Mouse (Mus musculus) CH12.LX (cell line): ENCODE data around the gene Trex1. TPM values are rescaled to one million over a fixed set of nuclear protein-coding genes. Genes with fewer than 3 reads are reported as not detected.

Source experiments
- DNase-seq: peaks from one replicate; pipeline ENCODE4 v3.0.0-alpha.2; 2013; ENCODE audit errors: extremely low read depth
- H3K27ac ChIP-seq: 2 replicates; pipeline ENCODE4 v1.5.1; 2012; ENCODE audit warnings: low read depth, mild to moderate bottlenecking, control low read depth, moderate library complexity; ENCODE audit not compliant: insufficient read depth
- H3K27me3 ChIP-seq: replicated peaks from 2 replicates; pipeline ENCODE3; 2012; ENCODE audit warnings: inconsistent platforms
- H3K36me3 ChIP-seq, 2 experiments: replicated peaks in 1 of 2; 2 replicates each; pipeline versions ENCODE3 to v1.6.1; 2012; ENCODE audit warnings: inconsistent platforms in 1 of 2, low read length in 1 of 2, mild to moderate bottlenecking in 1 of 2, mixed read lengths in 1 of 2, moderate library complexity in 1 of 2; ENCODE audit not compliant: control insufficient read depth in 1 of 2, insufficient read depth in 1 of 2
- H3K4me1 ChIP-seq, 2 experiments: 2 replicates each; pipeline ENCODE4 v1.6.1; 2012; ENCODE audit warnings: inconsistent platforms in 1 of 2, moderate library complexity in 1 of 2; ENCODE audit not compliant: insufficient read depth in 2 of 2, control insufficient read depth in 1 of 2
- H3K4me2 ChIP-seq: 2 replicates; pipeline ENCODE4 v1.6.1; 2012; ENCODE audit warnings: low read depth, mild to moderate bottlenecking, control low read depth; ENCODE audit not compliant: poor library complexity, insufficient read depth, severe bottlenecking
- H3K4me3 ChIP-seq, 3 experiments: fragments of 150-350 bp in 1 of 3; sonication (generic) in 1 of 3; replicated peaks in 1 of 3; 2 replicates each; pipeline versions ENCODE3 to v1.5.1; 2011 to 2012; ENCODE audit warnings: low read depth in 2 of 3, low read length in 2 of 3, mild to moderate bottlenecking in 2 of 3, moderate library complexity in 2 of 3, control low read depth in 1 of 3, improper control_type of control experiment in 1 of 3, inconsistent platforms in 1 of 3, mixed read lengths in 1 of 3; ENCODE audit not compliant: poor library complexity in 1 of 3
- H3K79me2 ChIP-seq: replicated peaks from 2 replicates; pipeline ENCODE4 v1.6.1; 2012; ENCODE audit warnings: mild to moderate bottlenecking, moderate library complexity; ENCODE audit not compliant: control insufficient read depth, poor library complexity, insufficient read depth, severe bottlenecking; ENCODE audit errors: extremely low read depth
- H3K9ac ChIP-seq: 2 replicates; pipeline ENCODE4 v1.6.1; 2012; ENCODE audit warnings: low read depth, mild to moderate bottlenecking, control low read depth, moderate library complexity; ENCODE audit not compliant: insufficient read depth
- H3K9me3 ChIP-seq: replicated peaks from 2 replicates; pipeline ENCODE3; 2012; ENCODE audit warnings: low read length, inconsistent platforms, mixed read lengths
- BHLHE40 ChIP-seq: IDR thresholded peaks from 2 replicates; pipeline ENCODE4 v1.6.1; 2011; ENCODE audit warnings: mild to moderate bottlenecking, low read depth, low read length, improper control_type of control experiment
- CHD1 ChIP-seq: IDR thresholded peaks from 2 replicates; pipeline ENCODE4 v1.6.1; 2012; ENCODE audit warnings: low read depth, low read length, improper control_type of control experiment, inconsistent platforms
- E2F4 ChIP-seq: IDR thresholded peaks from 2 replicates; pipeline ENCODE4 v1.6.1; 2011; ENCODE audit warnings: low read depth, low read length, improper control_type of control experiment; ENCODE audit not compliant: insufficient replicate concordance
- ELF1 ChIP-seq: IDR thresholded peaks from 2 replicates; pipeline ENCODE4 v1.6.1; 2014; ENCODE audit warnings: low read depth, mild to moderate bottlenecking, inconsistent platforms, low read length, improper control_type of control experiment
- ETS1 ChIP-seq: conservative IDR thresholded peaks from 2 replicates; pipeline ENCODE4 v1.6.1; 2012; ENCODE audit warnings: low read depth, mild to moderate bottlenecking, inconsistent platforms, low read length, improper control_type of control experiment, moderate library complexity
- HCFC1 ChIP-seq: IDR thresholded peaks from 2 replicates; pipeline ENCODE4 v1.6.1; 2012; ENCODE audit warnings: low read depth, mild to moderate bottlenecking, inconsistent platforms, low read length, improper control_type of control experiment
- IRF4 ChIP-seq: IDR thresholded peaks from 2 replicates; pipeline ENCODE4 v1.6.1; 2014; ENCODE audit warnings: low read depth, mild to moderate bottlenecking, inconsistent platforms, low read length, improper control_type of control experiment
- JUND ChIP-seq: conservative IDR thresholded peaks from 2 replicates; pipeline ENCODE4 v1.6.1; 2011; ENCODE audit warnings: low read depth, low read length, improper control_type of control experiment
- MAFK ChIP-seq: IDR thresholded peaks from 2 replicates; pipeline ENCODE4 v1.6.1; 2011; ENCODE audit warnings: low read length, improper control_type of control experiment; ENCODE audit not compliant: insufficient replicate concordance
- MXI1 ChIP-seq: IDR thresholded peaks from 2 replicates; pipeline ENCODE4 v1.6.1; 2011; ENCODE audit warnings: mild to moderate bottlenecking, low read depth, low read length, improper control_type of control experiment
- NRF1 ChIP-seq: IDR thresholded peaks from 2 replicates; pipeline ENCODE4 v1.6.1; 2014; ENCODE audit warnings: low read depth, mild to moderate bottlenecking, inconsistent platforms, low read length, improper control_type of control experiment, moderate library complexity
- PAX5 ChIP-seq: IDR thresholded peaks from 2 replicates; pipeline ENCODE4 v1.6.1; 2012; ENCODE audit warnings: low read length, inconsistent platforms, mixed read lengths
- POLR2A ChIP-seq: IDR thresholded peaks from 2 replicates; pipeline ENCODE4 v1.6.1; 2011; ENCODE audit warnings: low read depth, mild to moderate bottlenecking, improper control_type of control experiment, low read length
- RAD21 ChIP-seq: IDR thresholded peaks from 2 replicates; pipeline ENCODE4 v1.6.1; 2011; ENCODE audit warnings: low read depth, mild to moderate bottlenecking, low read length, improper control_type of control experiment, moderate library complexity
- ZKSCAN1 ChIP-seq: IDR thresholded peaks from 2 replicates; pipeline ENCODE4 v1.6.1; 2012; ENCODE audit warnings: low read depth, inconsistent platforms, low read length, improper control_type of control experiment, borderline replicate concordance
- dilution Hi-C: fragments of 300-500 bp; cut with MboI; formaldehyde crosslinking; loops from 2 replicates; pipeline ENCODE4 v1.14.3; 2020; ENCODE audit warnings: low sequenced_read_pairs; ENCODE audit not compliant: extremely low pct_unique_long_range_greater_than_20kb, extremely low pct_ligation_motif_present
- in situ Hi-C: fragments of 300-500 bp; cut with MboI; formaldehyde crosslinking; loops from 3 replicates; pipeline ENCODE4 v1.14.3; 2019; ENCODE audit warnings: low sequenced_read_pairs, low pct_ligation_motif_present, low pct_unique_long_range_greater_than_20kb, mixed read lengths
- polyA plus RNA-seq: library from polyadenylated mRNA; unstranded; fragments of >175 nt; gene quantifications from 2 replicates; pipeline ENCODE4 v1.2.1, GENCODE M21; 2012; ENCODE audit warnings: low read depth; ENCODE audit not compliant: insufficient read length
- total RNA-seq, 2 experiments: library from RNA; depleted of rRNA; stranded (reverse); fragments of 300-350 nt in 1 of 2; fragments of >200 nt in 1 of 2; gene quantifications; 2 replicates each; pipeline ENCODE4 v1.2.3; 2012 to 2014

The Trex1 gene
- total and polyA plus RNA-seq, 3 experiments = 20.8 to 22.9 (median 21.1) TPM

GRCm38 (mm10) chr9:109028421-109028820, 31.1 kb downstream of the Trex1 start:
- no peak for TF ChIP-seq PAX5
- Histone ChIP-seq H3K79me2 (no peaks in the 10 kb centered on the region), H3K27me3 (no peaks in the 10 kb centered on the region), H3K27ac (no peak overlapping the region), H3K4me2 (no peak overlapping the region), H3K4me1 (no peaks in the 10 kb centered on the region), H3K36me3 (peaks cover 0 to 57% of the 10 kb centered on the region in 2 experiments), H3K9me3 (no peaks in the 10 kb centered on the region), H3K9ac (no peak overlapping the region), H3K4me3 (no peak overlapping the region)
- DNase-seq = no peak
- in situ Hi-C loops (no loop called here), dilution Hi-C loops (no loop called here)

- Histone ChIP-seq H3K9ac (no peak overlapping the region), H3K27me3 (no peaks in the 10 kb centered on the region), H3K4me3 (no peak overlapping the region), H3K27ac (no peak overlapping the region), H3K9me3 (no peaks in the 10 kb centered on the region), H3K4me2 (no peak overlapping the region), H3K79me2 (no peaks in the 10 kb centered on the region), H3K36me3 (peaks cover 0 to 64% of the 10 kb centered on the region in 2 experiments), H3K4me1 (no peaks in the 10 kb centered on the region)
- dilution Hi-C loops (no loop called here), in situ Hi-C loops (no loop called here)
- DNase-seq = no peak
- TF ChIP-seq HCFC1 (no peak), RAD21 (no peak), JUND (no peak), IRF4 (no peak), NRF1 (no peak), MXI1 (no peak), ZKSCAN1 (no peak), ELF1 (no peak), POLR2A (no peak), E2F4 (no peak)
Observed at GRCm38 (mm10) chr9:109027521-109027920, 32.0 kb downstream of the Trex1 start.

- in situ Hi-C loops (no loop called here), dilution Hi-C loops (no loop called here)
- no peak for DNase-seq
- Histone ChIP-seq H3K4me3 (no peak overlapping the region), H3K79me2 (no peaks in the 10 kb centered on the region), H3K4me2 (no peak overlapping the region), H3K9ac (no peak overlapping the region), H3K4me1 (peaks cover 0 to 3% of the 10 kb centered on the region in 2 experiments; a peak in 1 of 4 replicates), H3K36me3 (peaks cover 0 to 37% of the 10 kb centered on the region in 2 experiments), H3K9me3 (no peaks in the 10 kb centered on the region), H3K27me3 (no peaks in the 10 kb centered on the region), H3K27ac (no peak overlapping the region)
- TF ChIP-seq POLR2A = no peak
- no peak for TF ChIP-seq MAFK
- TF ChIP-seq ETS1 = no peak
- no peak for TF ChIP-seq BHLHE40
- TF ChIP-seq E2F4 = no peak
- no peak for TF ChIP-seq CHD1
Observed at GRCm38 (mm10) chr9:109022866-109023685, 36.5 kb downstream of the Trex1 start.
